Comparison of ENCODE assay signal across 8 mouse cellular contexts in genomic region chr14:30714799-30715617, GRCm38 (mm10). TPM values are rescaled to one million over a fixed set of nuclear protein-coding genes. Genes with fewer than 3 reads are reported as not detected.
DNase-seq lines count a peak whose midpoint lies in the region; ATAC-seq and TF ChIP-seq lines count a peak whose summit lies in the region.

Gene Sfmbt1 (plus strand): TSS chr14:30714849.

- peak within 1 kb of the TSS; percentile 67 for H3K4me2 ChIP-seq in forebrain, embryonic 15.5 days (replicated peaks)
- H3K4me2 ChIP-seq in hindbrain, embryonic 16.5 days (ENCODE audit: low read length): peak within 1 kb of the TSS; percentile 80
- H3K4me2 ChIP-seq in limb, embryonic 14.5 days (replicated peaks; ENCODE audit: low read depth, low read length, severe bottlenecking): peak within 1 kb of the TSS; percentile 86
- H3K4me2 ChIP-seq in midbrain, embryonic 16.5 days (ENCODE audit: low read length): peak within 1 kb of the TSS; percentile 79

- no peaks in the 10 kb centered on the region for H3K27me3 ChIP-seq in forebrain, embryonic 15.5 days
- no peaks in the 10 kb centered on the region for H3K27me3 ChIP-seq in hindbrain, embryonic 16.5 days (replicated peaks; ENCODE audit: control insufficient read depth, insufficient read depth, low read length)
- no peaks in the 10 kb centered on the region for H3K27me3 ChIP-seq in limb, embryonic 14.5 days (ENCODE audit: control insufficient read depth, insufficient read depth, low read length)
- H3K27me3 ChIP-seq in midbrain, embryonic 16.5 days (ENCODE audit: control insufficient read depth, insufficient read depth, low read depth, low read length): no peaks in the 10 kb centered on the region

- no peak for TF ChIP-seq POLR2A in limb, embryonic 14.5 days (IDR thresholded peaks at IDR 0.05; ENCODE audit: borderline replicate concordance, extremely low read depth, insufficient read depth, insufficient read length)

- peak within 1 kb of the TSS; percentile 86 for H3K4me3 ChIP-seq in forebrain, embryonic 15.5 days
- peak within 1 kb of the TSS; percentile 93 for H3K4me3 ChIP-seq in hindbrain, embryonic 16.5 days (ENCODE audit: low read length)
- H3K4me3 ChIP-seq in limb, embryonic 14.5 days (replicated peaks; ENCODE audit: low read length): peak within 1 kb of the TSS; percentile 86
- peak within 1 kb of the TSS; percentile 92 for H3K4me3 ChIP-seq in midbrain, embryonic 16.5 days (ENCODE audit: low read depth, low read length)

- H3K27ac ChIP-seq in forebrain, embryonic 15.5 days (replicated peaks): peak within 1 kb of the TSS; percentile 93
- H3K27ac ChIP-seq in hindbrain, embryonic 16.5 days (ENCODE audit: low read depth, low read length): peak within 1 kb of the TSS; percentile 94
- peak within 1 kb of the TSS; percentile 89 for H3K27ac ChIP-seq in limb, embryonic 14.5 days (replicated peaks; ENCODE audit: low read depth, low read length)
- peak within 1 kb of the TSS; percentile 94 for H3K27ac ChIP-seq in midbrain, embryonic 16.5 days (ENCODE audit: low read length)

- no peaks in the 10 kb centered on the region for H3K9me3 ChIP-seq in forebrain, embryonic 15.5 days
- H3K9me3 ChIP-seq in hindbrain, embryonic 16.5 days (ENCODE audit: control insufficient read depth, low read length): no peaks in the 10 kb centered on the region
- H3K9me3 ChIP-seq in limb, embryonic 14.5 days (ENCODE audit: control insufficient read depth, low read length): no peaks in the 10 kb centered on the region
- no peaks in the 10 kb centered on the region for H3K9me3 ChIP-seq in midbrain, embryonic 16.5 days (replicated peaks; ENCODE audit: control insufficient read depth, low read length, poor library complexity, severe bottlenecking)

- 2% methylated on average over 83 of the region's 87 CpGs for WGBS in forebrain, embryonic 15.5 days
- WGBS in hindbrain, embryonic 16.5 days: 3% methylated on average over 58 of the region's 87 CpGs
- WGBS in limb, embryonic 14.5 days: 1% methylated on average over 83 of the region's 87 CpGs
- 2% methylated on average over 71 of the region's 87 CpGs for WGBS in midbrain, embryonic 16.5 days

- peak within 1 kb of the TSS; percentile 75 for H3K9ac ChIP-seq in forebrain, embryonic 15.5 days (replicated peaks)
- peak within 1 kb of the TSS; percentile 89 for H3K9ac ChIP-seq in hindbrain, embryonic 16.5 days (ENCODE audit: low read depth, low read length)
- peak within 1 kb of the TSS; percentile 93 for H3K9ac ChIP-seq in limb, embryonic 14.5 days (ENCODE audit: low read depth, low read length, severe bottlenecking)
- peak within 1 kb of the TSS; percentile 92 for H3K9ac ChIP-seq in midbrain, embryonic 16.5 days (ENCODE audit: low read depth, low read length)

- peak; percentile 74 for ATAC-seq in forebrain, embryonic 15.5 days (replicated peaks)
- peak; percentile 61 for ATAC-seq in hindbrain, embryonic 16.5 days
- ATAC-seq in limb, embryonic 14.5 days (ENCODE audit: low FRiP score, low read depth): peak; percentile 35
- peak; percentile 84 for ATAC-seq in midbrain, embryonic 16.5 days

- H3K4me1 ChIP-seq in forebrain, embryonic 15.5 days: peaks cover 11% of the 10 kb centered on the region
- peaks cover 8% of the 10 kb centered on the region for H3K4me1 ChIP-seq in hindbrain, embryonic 16.5 days (ENCODE audit: control insufficient read depth, insufficient read depth, low read depth, low read length)
- peaks cover 5% of the 10 kb centered on the region for H3K4me1 ChIP-seq in limb, embryonic 14.5 days (ENCODE audit: control insufficient read depth, insufficient read depth, low read length)
- H3K4me1 ChIP-seq in midbrain, embryonic 16.5 days (ENCODE audit: control insufficient read depth, insufficient read depth, low read length): peaks cover 11% of the 10 kb centered on the region

- peak; percentile 86 for DNase-seq in right cerebral cortex, postnatal 4 days
- DNase-seq in right cerebral cortex, postnatal 25 days: no peak
- DNase-seq in brain, adult 2 months (ENCODE audit: low read depth, low spot score): peak; percentile 27
- DNase-seq in limb, embryonic 14.5 days (ENCODE audit: low spot score): peak; percentile 5
- DNase-seq in ovary, postnatal 36 days (ENCODE audit: low spot score): no peak

- no peaks in the 10 kb centered on the region for H3K36me3 ChIP-seq in forebrain, embryonic 15.5 days
- H3K36me3 ChIP-seq in hindbrain, embryonic 16.5 days (ENCODE audit: control insufficient read depth, insufficient read depth, low read length): no peaks in the 10 kb centered on the region
- no peaks in the 10 kb centered on the region for H3K36me3 ChIP-seq in limb, embryonic 14.5 days (ENCODE audit: control insufficient read depth, insufficient read depth, low read length)
- H3K36me3 ChIP-seq in midbrain, embryonic 16.5 days (ENCODE audit: control insufficient read depth, insufficient read depth, low read length): no peaks in the 10 kb centered on the region

RNA-seq across cellular contexts. Expression of gene Sfmbt1, which starts in this region (rescaled TPM):
- polyA plus RNA-seq in forebrain, embryonic 15.5 days (2015; fragmentation: Nextera tagmentation; extraction: Ambion mirVana): 21.0 and 23.2 TPM in 2 replicates
- polyA plus RNA-seq in hindbrain, embryonic 16.5 days (2015; fragmentation: Nextera tagmentation; extraction: Ambion mirVana): 15.1 and 15.9 TPM in 2 replicates
- polyA plus RNA-seq in limb, embryonic 14.5 days (2012; rRNA removed): 6.5 and 7.7 TPM in 2 replicates
- 14.0 and 16.5 TPM in 2 replicates for polyA plus RNA-seq in limb, embryonic 14.5 days (2014; fragmentation: Nextera tagmentation; extraction: Ambion mirVana)
- 17.4 and 21.7 TPM in 2 replicates for polyA plus RNA-seq in midbrain, embryonic 16.5 days (2015; fragmentation: Nextera tagmentation; extraction: Ambion mirVana)

Comparison
In these comparisons a context has a peak if more than half of its experiments do, and no peak if none do; other contexts are left out.
1. DNase-seq: peak in right cerebral cortex, postnatal 4 days (single experiment), brain, adult 2 months (single experiment) and limb, embryonic 14.5 days (single experiment); none in right cerebral cortex, postnatal 25 days (single experiment) and ovary, postnatal 36 days (single experiment).
2. Peak in every context shown above with its lines, with median percentiles within 50 percentile points of each other: ATAC-seq, H3K27ac ChIP-seq, H3K4me2 ChIP-seq, H3K4me3 ChIP-seq and H3K9ac ChIP-seq.